Mouse (Mus musculus): ENCODE results near the gene Ptrh1.

GRCm38 (mm10) chr2:32734480-32734879 is 41.1 kb upstream of the Ptrh1 start:
- TF ChIP-seq HCFC1 (IDR thresholded peaks at IDR 0.05; ENCODE audit: low read depth, low read length) (no peak), RAD21 (IDR thresholded peaks at IDR 0.05; ENCODE audit: low read depth, low read length) (no peak), CTCF (IDR thresholded peaks at IDR 0.05 in 2 of 3, conservative IDR thresholded peaks at IDR 0.05 in 1 of 3; ENCODE audit: control insufficient read depth in 1 of 3, insufficient read depth in 1 of 3, low read depth in 2 of 3, low read length in 3 of 3, poor library complexity in 1 of 3, severe bottlenecking in 1 of 3) (no peak), TCF12 (IDR thresholded peaks at IDR 0.05; ENCODE audit: low read depth, low read length) (no peak), POLR2AphosphoS2 (IDR thresholded peaks at IDR 0.05; ENCODE audit: low read length) (no peak), POLR2A (IDR thresholded peaks at IDR 0.05; ENCODE audit: control insufficient read depth in 1 of 2, insufficient read depth in 1 of 2, low read depth in 1 of 2, low read length in 2 of 2, poor library complexity in 1 of 2) (no peak), ZNF384 (IDR thresholded peaks at IDR 0.05; ENCODE audit: low read depth, low read length) (no peak), EP300 (IDR thresholded peaks at IDR 0.05; ENCODE audit: low read depth in 1 of 2, low read length in 2 of 2) (no peak), MAFK (IDR thresholded peaks at IDR 0.05; ENCODE audit: borderline replicate concordance, low read depth, low read length) (no peak)

Measured in MEL (cell line).